Mouse (Mus musculus) urinary bladder, postnatal 0 days (tissue): Measurements from ENCODE around the gene Ednra. TPM values are rescaled to one million over a fixed set of nuclear protein-coding genes. Genes with fewer than 3 reads are reported as not detected.

Experiments used
- polyA plus RNA-seq: library from polyadenylated mRNA; unstranded; fragments of >200 nt; fragmentation: Nextera tagmentation; extraction: Ambion mirVana; gene quantifications from 2 replicates; pipeline ENCODE4 v1.2.1, GENCODE M21; 2015

Ednra gene
- polyA plus RNA-seq: 5.5 and 5.7 TPM in 2 replicates

DNA sequence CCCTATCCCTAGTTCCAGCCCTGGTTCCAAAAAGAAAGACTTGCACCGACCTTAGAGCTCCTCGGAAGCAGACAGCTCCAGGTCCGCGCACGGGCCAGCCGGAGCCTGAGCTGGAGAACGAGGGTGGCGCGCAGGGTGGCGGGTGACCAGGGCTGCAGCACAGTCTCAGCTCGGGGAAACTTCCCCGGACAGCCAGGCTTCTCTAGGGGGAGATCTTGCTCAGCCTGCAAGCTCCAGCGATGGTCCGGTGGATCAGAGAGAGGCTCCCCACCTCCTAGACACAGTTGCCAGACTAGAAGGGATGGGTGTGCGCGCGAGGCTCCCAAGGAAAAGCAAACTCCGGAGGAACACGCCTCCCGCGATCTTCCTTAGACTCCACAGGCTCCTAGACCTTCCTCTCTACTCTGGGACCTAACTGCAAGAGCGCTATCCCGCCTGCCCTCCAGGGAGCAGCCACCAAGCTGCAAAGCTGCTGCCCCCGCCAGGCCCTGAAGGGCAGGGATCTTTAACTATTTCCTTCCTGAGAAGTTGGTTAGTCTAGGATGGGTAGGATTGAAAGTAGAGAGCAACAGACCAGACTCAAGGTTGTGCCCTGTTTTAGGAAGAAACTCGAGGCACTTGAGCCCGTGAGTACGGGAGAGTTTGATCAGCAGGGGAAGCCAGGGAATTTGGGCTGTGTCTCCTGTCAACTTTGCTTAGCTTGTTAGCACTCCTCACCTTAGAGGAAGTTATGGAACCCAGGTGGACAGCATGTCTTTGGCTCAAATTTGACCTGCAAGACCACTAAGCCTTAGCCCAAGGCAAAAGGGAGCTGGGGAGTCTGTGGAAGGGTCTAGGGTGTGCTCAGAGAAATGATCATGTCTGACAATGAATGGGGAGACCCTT lies at the start of gene Ednra:
TSS of gene Ednra (minus strand) at position 419 of the 885 bp plus-strand sequence.

Other genes starting within 250 kb of the Ednra start
- gene Arhgap10, start 206.5 kb downstream of the Ednra start, polyA plus RNA-seq: 40.4 and 50.0 TPM in 2 replicates
- gene Prmt9, start 175.1 kb downstream of the Ednra start, polyA plus RNA-seq: 9.9 and 11.1 TPM in 2 replicates
- 15.9 and 17.3 TPM in 2 replicates for gene Tmem184c, start 113.8 kb downstream of the Ednra start, polyA plus RNA-seq